Mouse (Mus musculus) kidney, postnatal 10 days (tissue): ENCODE results near the gene Cldn34c4.

Source experiments
- DNase-seq: peaks from one replicate; pipeline ENCODE4 v3.0.0; 2021; ENCODE audit warnings: mixed read lengths

The Cldn34c4 gene

DNA sequence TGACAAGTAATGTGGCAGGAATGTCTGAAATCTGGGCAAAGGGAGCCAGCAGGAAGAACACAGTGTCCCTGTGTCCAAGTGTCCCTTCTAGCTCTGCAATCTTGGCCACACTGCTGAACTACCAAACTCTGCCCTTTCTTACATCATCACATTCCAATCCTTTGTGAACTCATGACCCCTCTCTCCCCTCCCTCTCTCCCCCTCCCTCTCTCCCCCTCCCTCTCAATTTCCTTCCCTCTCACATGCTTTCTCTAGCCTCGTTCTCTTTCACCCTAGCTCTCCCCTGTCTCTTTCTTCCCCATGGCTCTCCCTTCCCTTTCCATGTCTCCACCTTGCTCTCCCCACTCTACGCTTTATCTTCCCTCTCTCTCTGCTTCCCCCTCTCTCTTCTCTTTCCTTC, at the start of gene Cldn34c4:
TSS of gene Cldn34c4 (minus strand) at position 101 of the 400 bp plus-strand sequence.
- no peak for DNase-seq

DNA sequence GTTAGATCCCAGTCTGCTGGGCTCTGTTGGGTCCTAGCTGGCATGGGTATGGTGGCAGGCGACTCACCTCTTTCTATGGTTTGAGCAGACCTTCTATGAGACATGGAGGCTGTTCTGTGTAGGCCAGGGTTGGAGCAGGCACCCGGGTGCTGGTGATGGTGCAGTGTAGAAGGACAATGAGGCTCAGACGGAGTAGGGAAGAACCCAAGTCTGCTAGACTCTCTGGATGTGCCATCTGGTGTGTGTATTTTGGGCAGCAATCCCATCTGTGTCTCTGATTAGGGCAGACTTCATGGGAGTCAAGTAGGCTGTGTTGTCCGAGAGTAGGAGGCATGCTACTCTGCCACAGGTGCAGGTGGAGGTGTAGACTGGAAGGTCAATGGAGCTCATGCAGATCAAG, 10.7 kb upstream of the Cldn34c4 start:
- DNase-seq: no peak
